Mouse (Mus musculus): ENCODE data around the gene Slc20a1. TPM values are rescaled to one million over a fixed set of nuclear protein-coding genes. Genes with fewer than 3 reads are reported as not detected.

The Slc20a1 gene
- polyA plus RNA-seq, 1 experiment from 2014 or later, result 8.9 TPM

- Histone ChIP-seq H3K9me3 (ENCODE audit: control insufficient read depth, low read length) (no peaks in the 10 kb centered on the region), H3K4me2 (replicated peaks; ENCODE audit: low read depth) (no peak overlapping the region), H3K36me3 (ENCODE audit: control insufficient read depth, insufficient read depth, low read length) (no peaks in the 10 kb centered on the region), H3K4me3 (ENCODE audit: low read depth, low read length) (no peak overlapping the region), H3K9ac (ENCODE audit: low read length) (no peak overlapping the region), H3K27ac (replicated peaks) (no peak overlapping the region), H3K27me3 (ENCODE audit: control insufficient read depth, insufficient read depth, low read length) (no peaks in the 10 kb centered on the region), H3K4me1 (replicated peaks; ENCODE audit: control insufficient read depth, insufficient read depth) (no peaks in the 10 kb centered on the region; the same call in 1 of the 2 replicates)
- WGBS, result 65% methylated on average over 5 of the region's 5 CpGs
- no peak for ATAC-seq (ENCODE audit: low FRiP score, low TSS enrichment)
- DNase-seq (ENCODE audit: low spot score), result no peak
- TF ChIP-seq EP300 (optimal IDR thresholded peaks at IDR 0.05) (no peak), CTCF (IDR thresholded peaks at IDR 0.05; ENCODE audit: low read depth) (no peak)
Observed at GRCm38 (mm10) chr2:129197197-129197596, 1.4 kb upstream of the Slc20a1 start.

GRCm38 (mm10) chr2:129197843-129198435 lies 625 bp upstream of the Slc20a1 start:
- WGBS, result 1% methylated on average over 30 of the region's 32 CpGs
- Histone ChIP-seq H3K36me3 (ENCODE audit: control insufficient read depth, insufficient read depth, low read length) (no peaks in the 10 kb centered on the region), H3K27me3 (ENCODE audit: control insufficient read depth, insufficient read depth, low read length) (no peaks in the 10 kb centered on the region), H3K9me3 (ENCODE audit: control insufficient read depth, low read length) (no peaks in the 10 kb centered on the region), H3K4me1 (replicated peaks; ENCODE audit: control insufficient read depth, insufficient read depth) (no peaks in the 10 kb centered on the region; the same call in 1 of the 2 replicates), H3K27ac (replicated peaks) (peak overlapping the region; percentile 79), H3K9ac (ENCODE audit: low read length) (peak overlapping the region; percentile 76), H3K4me3 (ENCODE audit: low read depth, low read length) (peak overlapping the region; percentile 93), H3K4me2 (replicated peaks; ENCODE audit: low read depth) (peak overlapping the region; percentile 96)
- DNase-seq (ENCODE audit: low spot score) (no peak), ATAC-seq (ENCODE audit: low FRiP score, low TSS enrichment) (no peak)
- TF ChIP-seq CTCF (IDR thresholded peaks at IDR 0.05; ENCODE audit: low read depth) (no peak), EP300 (optimal IDR thresholded peaks at IDR 0.05) (no peak)

- Histone ChIP-seq H3K4me3 (ENCODE audit: low read depth, low read length) (peak overlapping the region; percentile 93), H3K9me3 (ENCODE audit: control insufficient read depth, low read length) (no peaks in the 10 kb centered on the region), H3K27ac (replicated peaks) (peak overlapping the region; percentile 40; the same call in 1 of the 2 replicates), H3K36me3 (ENCODE audit: control insufficient read depth, insufficient read depth, low read length) (peaks cover 3% of the 10 kb centered on the region; the same call in 1 of the 2 replicates), H3K9ac (ENCODE audit: low read length) (peak overlapping the region; percentile 88), H3K4me2 (replicated peaks; ENCODE audit: low read depth) (peak overlapping the region; percentile 76), H3K27me3 (ENCODE audit: control insufficient read depth, insufficient read depth, low read length) (no peaks in the 10 kb centered on the region), H3K4me1 (replicated peaks; ENCODE audit: control insufficient read depth, insufficient read depth) (no peaks in the 10 kb centered on the region; the same call in 1 of the 2 replicates)
- ATAC-seq (ENCODE audit: low FRiP score, low TSS enrichment), result no peak
- no peak for DNase-seq (ENCODE audit: low spot score)
- TF ChIP-seq EP300 (optimal IDR thresholded peaks at IDR 0.05) (no peak), CTCF (IDR thresholded peaks at IDR 0.05; ENCODE audit: low read depth) (no peak)
- WGBS, result 21% methylated on average over 27 of the region's 31 CpGs
Observed at GRCm38 (mm10) chr2:129199328-129200085, 943 bp downstream of the Slc20a1 start.

GRCm38 (mm10) chr2:129205000-129205399 lies 6.4 kb downstream of the Slc20a1 start:
- no peaks in the 10 kb centered on the region for H3K4me1 ChIP-seq (replicated peaks; ENCODE audit: control insufficient read depth, insufficient read depth)
- peaks cover 18% of the 10 kb centered on the region for H3K36me3 ChIP-seq (ENCODE audit: control insufficient read depth, insufficient read depth, low read length)
- H3K4me3 ChIP-seq (ENCODE audit: low read depth, low read length), result no peak overlapping the region
- no peak overlapping the region for H3K27ac ChIP-seq (replicated peaks)
- no peak for DNase-seq (ENCODE audit: low spot score)
- TF ChIP-seq CTCF (IDR thresholded peaks at IDR 0.05; ENCODE audit: low read depth) (no peak), EP300 (optimal IDR thresholded peaks at IDR 0.05) (no peak)
- H3K9me3 ChIP-seq (ENCODE audit: control insufficient read depth, low read length), result no peaks in the 10 kb centered on the region
- H3K9ac ChIP-seq (ENCODE audit: low read length), result no peak overlapping the region
- WGBS, result 84% methylated on average over 6 of the region's 6 CpGs
- no peak for ATAC-seq (ENCODE audit: low FRiP score, low TSS enrichment)
- H3K4me2 ChIP-seq (replicated peaks; ENCODE audit: low read depth), result no peak overlapping the region
- H3K27me3 ChIP-seq (ENCODE audit: control insufficient read depth, insufficient read depth, low read length), result no peaks in the 10 kb centered on the region

GRCm38 (mm10) chr2:129206824-129207223 lies 8.3 kb downstream of the Slc20a1 start:
- H3K9me3 ChIP-seq (ENCODE audit: control insufficient read depth, low read length), result no peaks in the 10 kb centered on the region
- no peaks in the 10 kb centered on the region for H3K27me3 ChIP-seq (ENCODE audit: control insufficient read depth, insufficient read depth, low read length)
- H3K36me3 ChIP-seq (ENCODE audit: control insufficient read depth, insufficient read depth, low read length), result peaks cover 18% of the 10 kb centered on the region
- no peak for ATAC-seq (ENCODE audit: low FRiP score, low TSS enrichment)
- 85% methylated on average over 8 of the region's 8 CpGs for WGBS
- H3K9ac ChIP-seq (ENCODE audit: low read length), result no peak overlapping the region
- no peak for DNase-seq (ENCODE audit: low spot score)
- H3K4me1 ChIP-seq (replicated peaks; ENCODE audit: control insufficient read depth, insufficient read depth), result no peaks in the 10 kb centered on the region
- H3K4me3 ChIP-seq (ENCODE audit: low read depth, low read length), result no peak overlapping the region
- H3K4me2 ChIP-seq (replicated peaks; ENCODE audit: low read depth), result no peak overlapping the region
- H3K27ac ChIP-seq (replicated peaks), result no peak overlapping the region
- TF ChIP-seq CTCF (IDR thresholded peaks at IDR 0.05; ENCODE audit: low read depth) (no peak), EP300 (optimal IDR thresholded peaks at IDR 0.05) (no peak)
